Mouse (Mus musculus) 3134 (cell line): ENCODE results near the gene Rpl21.
"Not testable (repeated sequence)": the region's sequence is repeated elsewhere in the genome, so short reads cannot be mapped to it uniquely, and the experiment has no call there.

Experiments
- DNase-seq: peaks from one replicate; pipeline ENCODE4 v3.0.0-alpha.2; 2011; ENCODE audit warnings: low spot score; ENCODE audit not compliant: insufficient read length; ENCODE audit errors: extremely low read depth

The Rpl21 gene

GRCm38 (mm10) chr5:146866277-146866676 lies 33.6 kb downstream of the Rpl21 start:
- DNase-seq, result no peak

- DNase-seq, result peak; percentile 43
These were observed 34.7 kb downstream of the Rpl21 start for GRCm38 (mm10) chr5:146867246-146867945.

- DNase-seq, result no peak
These were observed 35.2 kb downstream of the Rpl21 start for GRCm38 (mm10) chr5:146867946-146868314.

GRCm38 (mm10) chr5:146872981-146873631 lies 40.4 kb downstream of the Rpl21 start:
- DNase-seq, result no peak

- DNase-seq, result no peak
These were observed 43.3 kb downstream of the Rpl21 start for GRCm38 (mm10) chr5:146876024-146876423.

GRCm38 (mm10) chr5:146877882-146878281 lies 45.2 kb downstream of the Rpl21 start:
- DNase-seq, result not testable (repeated sequence)

- DNase-seq, result no peak
These were observed 49.6 kb downstream of the Rpl21 start for GRCm38 (mm10) chr5:146882261-146882660.

GRCm38 (mm10) chr5:146883053-146883452 lies 50.4 kb downstream of the Rpl21 start:
- DNase-seq, result no peak

- peak; percentile 41 for DNase-seq
These were observed 51.0 kb downstream of the Rpl21 start for GRCm38 (mm10) chr5:146883486-146884272.
